Mouse (Mus musculus) c-Kit-positive CD71-positive TER-119-negative erythroid progenitor cells, embryonic 14.5 days (primary cell): ENCODE data around the gene Msmb.
"Not testable (repeated sequence)": the region's sequence is repeated elsewhere in the genome, so short reads cannot be mapped to it uniquely, and the experiment has no call there.

Experiments
- DNase-seq: peaks from one replicate; pipeline ENCODE4 v3.0.0-alpha.2; 2013; ENCODE audit warnings: low read depth

Msmb gene

GRCm38 (mm10) chr14:32175310-32175709 lies 33.5 kb downstream of the Msmb start:
- no peak for DNase-seq

DNA sequence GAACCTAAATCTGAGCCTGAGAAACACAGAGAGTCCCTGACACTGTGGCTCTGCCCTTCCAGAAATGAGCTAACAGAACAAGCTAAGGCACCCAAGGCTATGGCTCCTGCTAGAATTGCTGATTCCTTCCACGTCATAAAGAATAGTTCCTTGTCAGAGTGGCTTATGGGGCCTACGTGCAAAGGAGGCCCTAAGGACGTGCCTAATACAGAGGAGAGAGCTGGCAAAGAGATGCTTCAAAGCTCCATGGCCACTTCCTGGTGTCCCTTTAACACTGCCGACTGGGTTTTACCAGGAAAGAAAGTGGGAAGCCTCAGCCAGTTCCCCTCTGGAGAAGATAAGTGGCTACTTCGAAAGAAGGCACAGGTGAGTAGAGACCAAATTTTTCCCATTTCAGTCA lies 34.8 kb downstream of the Msmb start:
- DNase-seq = not testable (repeated sequence)

- no peak for DNase-seq
These were observed 37.8 kb downstream of the Msmb start for GRCm38 (mm10) chr14:32179393-32180195.

GRCm38 (mm10) chr14:32180861-32181260 lies 39.0 kb downstream of the Msmb start:
- no peak for DNase-seq

DNA sequence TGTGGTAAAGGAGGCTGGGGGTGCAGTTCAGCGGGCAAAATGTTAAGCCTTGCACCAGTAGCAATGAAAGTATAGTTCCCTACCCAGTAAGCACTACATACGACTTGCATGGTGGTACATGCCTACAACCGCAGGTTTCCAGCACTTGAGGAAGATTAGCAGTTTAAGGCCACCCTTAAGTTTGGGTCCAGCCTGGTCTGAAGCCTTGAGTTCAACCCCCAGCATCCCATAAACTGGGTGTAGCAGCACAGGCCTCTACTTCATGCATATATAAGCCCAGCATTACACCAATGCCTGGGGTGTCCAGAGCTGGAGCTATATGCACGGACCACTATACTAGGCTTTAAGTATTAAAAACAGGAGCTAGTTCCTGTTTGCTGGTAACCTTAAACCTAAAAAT lies 42.0 kb downstream of the Msmb start:
- no peak for DNase-seq

- DNase-seq = no peak
These were observed 49.0 kb downstream of the Msmb start for GRCm38 (mm10) chr14:32190627-32191391.

GRCm38 (mm10) chr14:32191926-32192325 lies 50.1 kb downstream of the Msmb start:
- no peak for DNase-seq

DNA sequence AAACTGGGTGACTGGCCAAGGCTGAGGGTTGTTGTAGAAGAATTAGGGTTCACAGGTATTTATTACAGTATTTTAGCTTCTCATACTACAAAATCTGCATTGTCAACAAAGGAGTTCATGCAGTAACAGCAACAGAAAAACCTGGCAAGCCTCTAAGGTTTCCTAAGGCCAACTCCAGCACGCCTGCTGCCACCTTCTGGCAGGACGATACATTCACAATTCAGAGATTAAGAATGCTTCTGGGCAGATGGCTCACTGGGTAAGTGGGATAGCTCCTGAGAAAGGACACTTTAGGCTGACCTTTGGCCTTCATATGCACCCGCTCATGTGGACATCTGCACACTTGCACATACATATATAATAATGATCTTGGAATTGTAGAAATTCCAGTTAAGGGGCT lies 50.6 kb downstream of the Msmb start:
- peak; percentile 51 for DNase-seq

GRCm38 (mm10) chr14:32193557-32193956 lies 51.7 kb downstream of the Msmb start:
- not testable (repeated sequence) for DNase-seq

DNA sequence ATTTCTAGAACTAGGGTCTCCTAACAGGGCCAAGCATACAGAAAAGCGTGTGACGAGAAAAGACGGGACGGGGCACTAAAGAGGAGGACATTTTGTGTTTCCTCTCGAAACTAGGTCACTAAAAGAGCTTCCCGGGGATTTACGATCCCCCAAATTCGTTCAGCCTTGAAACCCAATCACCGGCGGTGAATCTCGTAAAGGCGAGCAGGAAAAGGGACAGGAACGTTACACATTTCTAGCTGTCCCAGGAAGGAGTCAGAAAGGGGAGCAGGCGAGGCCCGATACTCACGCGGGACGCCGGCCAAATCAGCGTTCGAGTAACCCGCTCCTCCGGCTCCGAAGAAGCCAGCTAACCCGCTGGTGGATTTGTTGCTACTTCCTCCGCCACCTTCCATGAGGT lies 59.5 kb downstream of the Msmb start:
- no peak for DNase-seq

DNA sequence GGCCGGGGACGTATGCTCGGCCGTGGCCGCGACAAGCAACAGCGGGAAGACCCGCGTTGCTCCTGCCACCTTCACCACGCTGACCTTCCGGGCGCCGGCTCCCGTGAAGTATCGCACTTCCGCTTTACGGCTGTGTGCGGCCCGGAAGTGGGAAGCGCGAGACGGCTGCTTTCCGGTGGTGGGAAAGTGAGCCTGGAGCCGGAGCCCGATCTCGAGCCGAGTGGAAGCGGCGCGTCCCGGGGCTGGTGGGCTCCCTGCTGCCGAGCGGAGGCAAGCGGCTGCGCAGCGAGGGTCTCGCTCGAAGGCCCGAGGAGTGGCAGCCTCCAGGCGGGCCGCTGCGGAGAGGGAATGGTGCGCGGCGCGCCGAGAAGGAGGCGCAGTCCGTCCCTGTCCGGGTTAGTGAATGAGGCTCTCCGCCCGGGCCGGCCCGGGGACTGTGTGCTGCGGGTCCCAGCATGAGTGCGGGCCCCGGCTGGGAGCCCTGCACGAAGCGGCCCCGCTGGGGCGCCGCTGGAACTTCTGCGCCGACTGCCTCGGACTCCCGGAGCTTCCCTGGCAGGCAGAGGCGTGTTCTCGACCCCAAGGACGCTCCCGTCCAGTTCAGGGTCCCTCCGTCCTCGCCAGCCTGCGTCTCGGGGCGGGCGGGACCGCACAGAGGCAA lies 60.1 kb downstream of the Msmb start, which contains the start of the genes Timm23 and Parg:
Gene Timm23 (minus strand): TSS at position 108 of the 661 bp plus-strand sequence.
Gene Parg (plus strand): TSS at position 159 of the 661 bp plus-strand sequence.
- peak; percentile 80 for DNase-seq
